Mouse (Mus musculus): Measurements from ENCODE around the gene Ppp2r5d.

Gene Ppp2r5d

DNA sequence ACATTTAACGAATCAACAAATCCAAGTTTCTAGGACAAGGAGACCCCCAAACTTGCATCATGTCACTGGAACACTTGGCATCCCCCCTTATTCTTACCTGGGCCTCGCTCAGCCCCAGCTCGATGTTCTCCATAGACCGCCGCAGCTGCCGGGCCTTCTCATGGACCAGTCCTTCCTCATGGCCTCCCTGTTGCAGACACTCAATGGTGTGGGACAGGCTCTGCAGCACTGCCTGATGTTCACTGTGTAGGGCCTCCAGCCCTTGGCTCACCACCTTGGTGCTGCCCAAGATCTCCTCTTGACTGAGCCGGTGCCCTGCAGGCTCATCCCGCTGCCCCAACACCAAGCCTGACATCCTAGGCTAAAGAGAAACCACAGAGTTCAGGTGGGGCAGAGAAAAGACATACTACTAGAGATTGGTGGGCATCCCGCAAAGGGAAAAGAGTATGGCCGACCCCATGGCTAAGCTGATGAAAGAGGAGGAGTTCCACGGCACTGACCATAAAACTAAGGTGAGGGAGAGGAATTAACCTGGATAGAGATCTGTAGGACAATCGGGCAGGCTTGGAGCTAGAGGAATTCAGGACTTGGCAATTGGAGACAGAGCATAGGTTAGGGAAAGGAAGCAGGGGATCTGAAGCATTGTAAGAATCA is 60.6 kb downstream of the Ppp2r5d start:
- DNase-seq: no peak

DNA sequence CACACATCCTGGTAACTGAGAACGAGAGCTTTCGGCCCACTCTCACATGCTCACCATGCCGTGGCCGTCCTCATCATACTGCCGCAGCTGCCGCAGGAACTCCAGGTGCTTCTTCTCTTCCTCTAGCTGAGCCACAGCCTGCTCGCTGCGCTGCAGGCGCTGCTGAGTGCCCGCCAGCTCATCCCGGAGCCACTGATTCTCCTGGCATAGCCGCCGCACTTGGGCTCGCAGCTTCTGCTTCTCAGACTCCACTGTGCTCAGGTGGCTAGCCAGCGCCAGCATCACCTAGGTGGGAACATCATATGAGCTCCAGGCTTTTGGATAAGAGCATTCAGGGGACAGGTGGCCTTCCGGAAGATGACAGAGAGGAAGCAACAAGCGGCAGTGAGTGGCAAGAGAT is 62.9 kb downstream of the Ppp2r5d start:
- no peak for DNase-seq

DNA sequence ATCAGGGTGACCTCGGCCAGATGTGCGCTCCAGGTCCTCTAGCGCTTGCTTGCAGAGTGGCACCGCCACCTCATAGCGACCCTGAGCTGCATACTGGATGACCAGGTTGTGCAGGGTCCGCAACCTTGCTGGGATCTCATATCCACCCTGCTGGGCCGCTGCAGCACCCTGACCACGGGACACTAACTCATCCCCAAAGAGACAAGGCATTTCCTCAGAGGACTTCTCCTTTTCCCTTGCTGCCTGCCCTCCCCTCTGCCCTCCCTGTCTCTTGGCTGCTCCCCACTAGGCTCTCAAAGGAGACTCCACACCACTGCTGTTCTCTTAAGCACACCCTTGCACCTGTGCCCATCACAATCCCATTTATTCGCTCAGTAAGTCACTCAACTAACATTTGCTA is 65.0 kb downstream of the Ppp2r5d start:
- DNase-seq: no peak

DNA sequence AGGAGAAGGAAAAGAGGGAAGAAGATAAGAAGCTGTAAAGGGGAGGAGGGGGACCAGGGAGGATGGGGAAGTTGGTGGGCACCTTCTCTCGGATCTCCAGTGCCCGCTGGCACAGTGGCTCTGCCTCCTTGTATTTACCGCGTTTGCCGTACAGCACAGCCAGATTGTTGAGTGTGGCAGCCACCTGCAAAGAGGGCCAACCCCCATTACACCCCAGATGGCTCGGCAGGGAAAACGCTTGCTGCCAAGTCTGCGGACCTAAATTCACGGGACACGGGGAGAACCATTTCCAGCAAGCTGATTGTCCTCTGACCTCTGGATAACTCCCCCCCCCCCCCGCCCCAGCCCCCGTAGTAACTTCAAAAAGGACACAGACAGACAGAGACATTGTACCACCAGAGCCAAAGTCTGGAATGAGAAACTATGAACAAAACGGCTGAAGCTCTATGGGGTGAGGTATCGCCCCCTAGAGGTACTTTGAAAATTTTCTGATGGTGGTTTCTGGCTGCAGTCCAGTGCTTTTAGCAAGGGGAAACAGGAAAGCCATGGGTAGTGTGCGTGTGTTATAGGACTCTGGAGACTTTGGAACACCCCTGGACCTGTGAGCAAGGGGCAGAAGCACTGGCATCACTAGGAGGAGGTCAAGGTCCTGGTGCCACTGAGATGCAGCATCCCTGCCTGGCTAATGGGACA is 67.9 kb downstream of the Ppp2r5d start:
- peak in 1 of 2 experiments; percentile 30 for DNase-seq
